Mouse (Mus musculus): Measurements from ENCODE around the gene Lhfp. TPM values are rescaled to one million over a fixed set of nuclear protein-coding genes. Genes with fewer than 3 reads are reported as not detected.

Gene Lhfp
- 10 to 100 TPM in 1 of 2 experiments, 1 to 10 TPM in 1; 5.7 to 33.9 TPM for polyA plus RNA-seq (2012; fragmentation: generic; extraction: Trizol)

DNA sequence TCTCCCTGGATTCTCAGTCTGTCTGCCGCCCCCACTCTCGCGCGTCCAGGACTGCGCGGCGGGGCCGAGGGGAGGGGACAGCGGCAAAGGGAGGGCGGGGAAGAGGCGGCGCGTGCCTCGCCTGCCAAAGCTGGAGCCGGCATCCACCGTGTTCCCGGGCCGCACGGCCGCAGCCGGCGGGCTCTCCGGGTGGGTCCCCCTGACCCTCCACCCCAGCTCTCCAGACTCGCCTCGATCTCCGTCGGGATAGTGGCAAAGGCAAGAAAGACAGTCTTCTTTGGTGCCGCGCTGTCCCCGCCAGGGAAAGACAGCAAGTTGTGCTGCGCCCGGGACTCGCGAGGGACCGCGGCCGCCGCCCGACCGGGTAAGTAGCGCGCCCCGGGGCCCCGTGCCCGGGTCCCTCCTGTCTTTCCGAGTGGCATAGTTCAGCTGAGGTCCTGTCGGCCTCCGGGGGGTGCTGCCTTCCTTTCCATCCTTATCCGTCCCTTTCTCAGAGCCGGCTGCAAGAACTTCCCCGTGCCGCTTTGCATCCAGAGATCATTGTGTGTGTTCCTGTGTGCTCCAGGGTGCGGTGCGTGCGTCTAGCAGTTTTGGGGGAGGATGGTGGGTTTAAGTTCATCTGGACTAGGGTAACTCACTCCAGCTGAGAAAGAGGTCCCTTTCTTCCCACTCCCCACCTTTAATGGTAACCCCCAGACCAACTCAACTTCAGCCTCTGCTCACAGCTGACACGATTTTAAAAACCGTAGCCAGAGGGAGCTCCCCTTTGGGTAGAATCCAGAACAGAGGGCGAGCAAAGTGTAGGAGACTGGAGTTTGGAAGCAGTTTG, at the start of gene Lhfp:
Gene Lhfp, plus strand, starts transcription at position 118 of the 829 bp plus-strand sequence.

DNA sequence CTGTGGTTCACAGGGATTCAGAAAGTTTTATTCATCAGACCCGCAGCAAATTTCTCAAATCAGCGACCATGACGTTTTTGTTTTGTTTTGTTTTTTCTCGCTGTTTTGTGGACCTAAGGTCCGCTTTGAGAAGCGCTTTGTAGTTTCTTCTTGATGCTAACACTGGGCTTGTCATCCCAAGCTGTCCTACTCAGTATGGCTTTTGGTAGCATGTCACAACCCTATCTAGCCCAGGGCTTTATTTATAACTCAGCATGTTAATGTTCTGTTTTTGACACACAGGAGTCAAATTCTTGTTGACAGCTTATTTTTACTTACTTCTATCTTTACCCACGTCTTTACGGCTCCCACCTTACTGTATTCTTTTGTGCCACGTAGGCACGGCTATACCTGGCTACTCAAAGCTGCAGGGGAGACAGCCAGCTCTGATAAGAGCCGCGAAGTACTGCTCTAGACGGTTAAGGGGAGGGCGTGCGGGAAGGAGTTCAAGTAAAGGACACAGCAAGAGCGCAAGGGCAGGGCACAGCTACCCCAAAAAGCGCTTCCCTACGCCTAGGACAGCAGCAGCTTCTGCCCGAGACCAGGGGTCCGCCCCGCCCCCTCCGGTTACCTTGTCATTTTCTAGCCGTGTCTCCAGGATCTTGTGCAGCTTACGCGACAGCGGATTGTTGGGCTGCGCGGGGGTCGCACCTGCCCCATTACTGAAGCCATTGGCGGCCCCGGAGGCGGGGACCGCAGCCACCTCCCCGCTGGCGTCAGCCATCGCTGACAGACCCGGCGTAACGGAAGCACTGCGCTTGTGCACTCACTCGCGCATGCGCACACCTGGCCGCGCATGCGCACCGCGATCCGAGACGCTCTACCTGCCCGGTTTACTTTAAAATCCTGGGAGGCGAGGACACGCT, 24.6 kb upstream of the Lhfp start, which contains the start of gene Cog6:
Gene Cog6, minus strand, starts transcription at position 802 of the 905 bp plus-strand sequence.

Other genes with a start within 250 kb of the Lhfp start
- gene Cog6, start 24.3 kb upstream of the Lhfp start, polyA plus RNA-seq (2012; fragmentation: generic; extraction: Trizol), result 1 to 10 TPM in 1 of 2 experiments, under 1 TPM in 1; 0.82 to 8.4 TPM